In genomic region chr14:79200892-79201285, GRCm38 (mm10) we compare ENCODE assay signal across 15 mouse cellular contexts. TPM values are rescaled to one million over a fixed set of nuclear protein-coding genes. Genes with fewer than 3 reads are reported as not detected.
A peak's percentile ranks its signal among the peaks of the same experiment; 100 is the strongest.
DNase-seq lines count a peak whose midpoint lies in the region; ATAC-seq lines count a peak whose summit lies in the region.
"Had no signal": no experiment of that assay in that cellular context is flagged by ENCODE, and none has a peak within 500 bp of the region (broad histone marks: within the 10 kb centered on the region; RNA-seq: fewer than 3 reads in every experiment).

No protein-coding gene starts in this region.

- H3K36me3 ChIP-seq in limb, embryonic 10.5 days = no peaks in the 10 kb centered on the region
- no peaks in the 10 kb centered on the region for H3K36me3 ChIP-seq in neural tube, embryonic 15.5 days

- WGBS in limb, embryonic 10.5 days = 89% methylated on average over 9 of the region's 9 CpGs
- WGBS in neural tube, embryonic 15.5 days = 61% methylated on average over 9 of the region's 9 CpGs

- no peak overlapping the region for H3K4me2 ChIP-seq in neural tube, embryonic 15.5 days

- no peak overlapping the region for H3K4me3 ChIP-seq in limb, embryonic 10.5 days
- no peak overlapping the region for H3K4me3 ChIP-seq in neural tube, embryonic 15.5 days (replicated peaks)

- H3K4me1 ChIP-seq in limb, embryonic 10.5 days = peaks cover 23% of the 10 kb centered on the region
- peaks cover 43% of the 10 kb centered on the region for H3K4me1 ChIP-seq in neural tube, embryonic 15.5 days

- H3K9me3 ChIP-seq in limb, embryonic 10.5 days (replicated peaks) = no peaks in the 10 kb centered on the region
- no peaks in the 10 kb centered on the region for H3K9me3 ChIP-seq in neural tube, embryonic 15.5 days (replicated peaks)
- H3K9me3 ChIP-seq: G1E had no signal

- 0 out of 2 replicates have a peak overlapping the region, but pooled peaks have one; percentile 30 for H3K27ac ChIP-seq in limb, embryonic 10.5 days
- peak overlapping the region; percentile 67 for H3K27ac ChIP-seq in neural tube, embryonic 15.5 days (replicated peaks)

- no peak overlapping the region for H3K9ac ChIP-seq in neural tube, embryonic 15.5 days (replicated peaks)

- no peak; the same call in 1 of the 2 replicates for ATAC-seq in neural tube, embryonic 15.5 days (ENCODE audit: low FRiP score)

- H3K27me3 ChIP-seq in limb, embryonic 10.5 days (ENCODE audit: low read depth, poor library complexity, severe bottlenecking) = no peaks in the 10 kb centered on the region
- no peaks in the 10 kb centered on the region for H3K27me3 ChIP-seq in neural tube, embryonic 15.5 days (replicated peaks)

- peak; percentile 15 for DNase-seq in cerebellum, adult 9-10 months
- no peak for DNase-seq in cerebellum, adult 8-10 months
- peak; percentile 53 for DNase-seq in right cerebral cortex, postnatal 4 days
- no peak for DNase-seq in right cerebral cortex, postnatal 36 days (ENCODE audit: low spot score in 2 of 2)
- no peak for DNase-seq in limb, embryonic 10.5 days (ENCODE audit: low spot score)
- DNase-seq in kidney, adult 18-20 months = no peak
- DNase-seq in adrenal gland, postnatal 36 days = no peak
- DNase-seq: kidney, postnatal 14 days; lung, postnatal 14 days had no signal

RNA-seq across cellular contexts. Expression of gene Zfp957, which starts 46.3 kb away (rescaled TPM):
- polyA plus RNA-seq in limb, embryonic 10.5 days (2016; fragmentation: Nextera tagmentation; extraction: Ambion mirVana) = not detected in 2 replicates
- polyA plus RNA-seq in neural tube, embryonic 15.5 days (2015; fragmentation: Nextera tagmentation; extraction: Ambion mirVana) = not detected in 2 replicates
- not detected for total RNA-seq in adrenal gland, postnatal 36 days (2021)
- total RNA-seq: adrenal gland, postnatal 10 days; common myeloid progenitor, adult 5-6 weeks; G1E had no signal
- polyA plus RNA-seq: G1E; heart, postnatal 0 days; limb, embryonic 11.5 days had no signal

Comparison
In these comparisons a context has a peak if more than half of its experiments do, and no peak if none do; other contexts are left out.
1. DNase-seq: peak in cerebellum, adult 9-10 months (single experiment) and right cerebral cortex, postnatal 4 days (single experiment); none in cerebellum, adult 8-10 months (single experiment), right cerebral cortex, postnatal 36 days (0 of 2), limb, embryonic 10.5 days (single experiment), kidney, adult 18-20 months (single experiment) and adrenal gland, postnatal 36 days (0 of 2).